Mouse (Mus musculus): ENCODE results near the gene Pglyrp3. TPM values are rescaled to one million over a fixed set of nuclear protein-coding genes. Genes with fewer than 3 reads are reported as not detected.
"Not testable (repeated sequence)": the region's sequence is repeated elsewhere in the genome, so short reads cannot be mapped to it uniquely, and the experiment has no call there.

The Pglyrp3 gene
- polyA plus RNA-seq (2015; fragmentation: Nextera tagmentation; extraction: Ambion mirVana), result 0.13 and 0.23 TPM in 2 replicates

DNA sequence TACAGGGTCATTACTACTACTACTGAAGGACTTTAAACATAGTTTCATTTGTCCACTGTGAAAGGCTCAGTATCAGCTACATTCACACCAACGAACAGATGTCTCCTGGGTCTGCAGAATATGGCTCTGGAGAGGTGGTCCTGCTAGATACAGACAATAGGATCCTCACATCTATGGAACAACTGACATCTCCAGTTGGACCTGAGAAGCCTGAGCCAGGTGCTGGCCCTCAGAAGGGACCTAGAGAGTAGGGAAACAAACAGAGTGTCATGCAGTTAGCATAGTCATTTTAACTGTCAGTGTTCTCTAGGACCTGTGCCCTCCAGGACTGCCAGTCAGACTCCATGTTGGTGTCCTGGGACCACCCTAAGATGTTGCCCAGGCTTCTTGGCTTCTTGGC is at the start of gene Pglyrp3:
Gene Pglyrp3, plus strand, starts transcription at position 301 of the 400 bp plus-strand sequence.
- Histone ChIP-seq H3K27me3 (no peaks in the 10 kb centered on the region), H3K4me1 (no peaks in the 10 kb centered on the region), H3K9me3 (no peaks in the 10 kb centered on the region)

DNA sequence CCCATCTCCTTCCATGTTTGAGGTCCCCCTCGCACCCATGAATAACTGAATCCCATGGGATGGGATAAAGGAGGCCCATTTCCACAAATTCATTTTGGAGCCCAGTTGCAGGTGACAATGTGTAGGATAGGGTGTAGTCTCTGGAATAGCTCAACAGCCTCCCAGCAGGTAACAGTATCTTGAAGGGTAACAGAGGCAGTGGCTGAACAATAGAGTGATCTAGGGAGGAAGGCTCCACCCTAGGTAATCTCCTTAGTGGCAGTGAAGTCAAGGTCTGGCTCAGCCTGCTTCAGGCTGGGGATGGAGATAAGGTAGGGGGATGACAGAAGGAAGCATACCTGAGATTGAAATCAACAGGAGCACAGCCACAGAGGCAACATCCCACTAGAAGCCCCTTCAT is 3.4 kb upstream of the Pglyrp3 start:
- Histone ChIP-seq H3K4me2 (replicated peaks) (no peak overlapping the region), H3K27ac (no peak overlapping the region), H3K9me3 (no peaks in the 10 kb centered on the region), H3K36me3 (no peaks in the 10 kb centered on the region), H3K9ac (no peak overlapping the region), H3K4me1 (no peaks in the 10 kb centered on the region), H3K4me3 (no peak overlapping the region), H3K27me3 (no peaks in the 10 kb centered on the region)
- ATAC-seq (ENCODE audit: low FRiP score, low read depth), result no peak
- 74% methylated on average over 1 of the region's 1 CpGs for WGBS

More for the DNA sequence above, at the start of gene Pglyrp3:
- ATAC-seq (ENCODE audit: low FRiP score, low read depth), result no peak
- 71% methylated on average over 1 of the region's 1 CpGs for WGBS
- Histone ChIP-seq H3K27ac (no peak within 1 kb of the TSS), H3K36me3 (no peaks in the 10 kb centered on the region), H3K9ac (no peak within 1 kb of the TSS), H3K4me3 (no peak within 1 kb of the TSS), H3K4me2 (replicated peaks) (no peak within 1 kb of the TSS)

DNA sequence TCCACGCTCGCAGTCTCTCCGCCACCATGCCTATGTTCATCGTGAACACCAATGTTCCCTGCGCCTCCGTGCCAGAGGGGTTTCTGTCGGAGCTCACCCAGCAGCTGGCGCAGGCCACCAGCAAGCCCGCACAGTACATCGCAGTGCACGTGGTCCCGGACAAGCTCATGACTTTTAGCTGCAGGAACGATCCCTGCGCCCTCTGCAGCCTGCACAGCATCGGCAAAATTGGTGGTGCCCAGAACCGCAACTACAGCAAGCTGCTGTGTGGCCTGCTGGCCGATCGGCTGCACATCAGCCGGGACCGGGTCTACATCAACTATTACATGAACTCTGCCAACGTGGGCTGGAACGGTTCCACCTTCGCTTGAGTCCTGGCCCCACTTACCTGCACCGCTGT is 10.2 kb downstream of the Pglyrp3 start:
- not testable (repeated sequence) for H3K4me3 ChIP-seq; H3K4me1 ChIP-seq; H3K9ac ChIP-seq; H3K27ac ChIP-seq; H3K9me3 ChIP-seq; H3K36me3 ChIP-seq; ATAC-seq (ENCODE audit: low FRiP score, low read depth); H3K27me3 ChIP-seq
- 59% methylated on average over 24 of the region's 24 CpGs for WGBS
- peak overlapping the region; percentile 35; the same call in 1 of the 2 replicates for H3K4me2 ChIP-seq (replicated peaks)

DNA sequence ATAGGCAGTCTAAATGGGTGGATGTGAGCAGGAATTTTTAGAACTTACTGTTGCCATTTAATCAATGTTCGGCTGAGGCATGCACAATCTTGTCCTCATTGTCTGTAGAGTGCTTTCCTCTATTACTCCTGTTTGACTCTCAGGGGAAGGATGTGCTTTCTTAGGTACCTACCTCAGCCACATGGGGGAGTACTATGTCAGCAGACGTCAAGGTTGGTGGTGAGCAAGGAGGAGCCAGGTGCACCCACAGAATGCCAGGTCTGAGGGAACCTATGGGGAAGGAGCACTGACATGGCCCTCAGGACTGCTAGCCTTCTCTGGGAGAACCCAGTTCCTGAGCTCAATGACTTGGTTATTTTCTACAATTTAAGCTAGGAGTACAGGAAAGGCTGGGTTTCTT is 18.8 kb downstream of the Pglyrp3 start:
- no peaks in the 10 kb centered on the region for H3K27me3 ChIP-seq
- no peak overlapping the region for H3K9ac ChIP-seq
- H3K4me2 ChIP-seq (replicated peaks), result no peak overlapping the region
- H3K4me3 ChIP-seq, result no peak overlapping the region
- ATAC-seq (ENCODE audit: low FRiP score, low read depth), result no peak
- H3K36me3 ChIP-seq, result no peaks in the 10 kb centered on the region
- H3K27ac ChIP-seq, result no peak overlapping the region
- H3K4me1 ChIP-seq, result no peaks in the 10 kb centered on the region
- H3K9me3 ChIP-seq, result no peaks in the 10 kb centered on the region
- 47% methylated on average over 2 of the region's 2 CpGs for WGBS

DNA sequence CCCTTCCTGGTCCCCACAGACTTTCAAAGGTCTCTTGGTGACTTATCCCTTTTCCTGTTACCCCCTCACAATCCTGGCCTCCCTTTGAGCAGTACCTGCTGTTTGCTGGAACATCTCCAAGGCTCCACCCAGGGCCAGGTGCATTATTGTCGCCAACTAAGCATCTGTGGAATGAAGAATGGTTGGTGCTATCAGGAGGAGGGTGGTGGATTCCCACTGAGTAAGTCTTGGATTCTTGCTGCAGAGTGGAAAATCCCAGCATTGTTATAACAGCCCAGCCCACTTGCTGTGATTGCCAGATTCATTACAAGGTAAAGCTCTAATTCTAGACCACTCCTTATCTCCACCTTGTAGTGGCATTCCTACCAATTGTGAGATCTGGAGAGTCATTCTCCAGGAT is 19.5 kb downstream of the Pglyrp3 start:
- no peak overlapping the region for H3K4me3 ChIP-seq
- WGBS, result 59% methylated on average over 1 of the region's 1 CpGs
- no peak for ATAC-seq (ENCODE audit: low FRiP score, low read depth)

DNA sequence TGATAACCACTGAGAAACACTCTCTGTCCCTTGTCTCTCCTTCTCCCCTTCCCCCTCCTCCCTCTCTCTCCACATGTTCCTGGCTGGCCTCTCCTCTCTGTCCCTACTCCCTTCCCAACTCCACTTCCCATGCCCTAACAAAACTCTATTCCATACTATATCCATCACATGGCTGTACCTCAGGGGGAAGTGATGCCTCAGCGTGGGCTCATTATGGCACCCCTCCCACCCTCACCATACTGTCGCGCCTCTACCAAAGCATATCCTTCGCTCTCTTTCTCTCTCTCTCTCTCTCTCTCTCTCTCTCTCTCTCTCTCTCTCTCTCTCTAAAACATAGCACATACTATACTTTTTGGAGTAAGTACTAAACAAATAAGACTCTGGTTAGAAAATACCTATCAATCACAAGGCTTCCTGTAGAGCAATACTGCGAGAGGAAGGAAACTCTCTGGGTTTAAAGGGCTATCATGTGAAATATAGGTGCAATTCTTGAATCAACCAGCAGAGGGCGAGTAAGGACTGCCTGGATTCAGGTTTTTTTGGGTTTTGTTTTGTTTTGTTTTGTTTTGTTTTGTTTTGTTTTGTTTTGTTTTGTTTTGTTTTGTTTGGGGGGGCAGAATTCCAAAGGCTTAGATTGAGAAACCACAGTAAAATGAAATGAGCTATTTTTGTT is 36.1 kb downstream of the Pglyrp3 start:
- no peak overlapping the region for H3K27ac ChIP-seq
- no peak overlapping the region for H3K4me3 ChIP-seq
- no peak overlapping the region for H3K9ac ChIP-seq
- 45% methylated on average over 6 of the region's 6 CpGs for WGBS
- H3K4me2 ChIP-seq (replicated peaks), result no peak overlapping the region
- no peaks in the 10 kb centered on the region for H3K36me3 ChIP-seq
- H3K9me3 ChIP-seq, result no peaks in the 10 kb centered on the region
- ATAC-seq (ENCODE audit: low FRiP score, low read depth), result no peak
- no peaks in the 10 kb centered on the region for H3K27me3 ChIP-seq
- H3K4me1 ChIP-seq, result no peaks in the 10 kb centered on the region

More for the DNA sequence above, 19.5 kb downstream of the Pglyrp3 start:
- no peak overlapping the region for H3K9ac ChIP-seq
- H3K4me2 ChIP-seq (replicated peaks), result no peak overlapping the region
- no peaks in the 10 kb centered on the region for H3K36me3 ChIP-seq
- no peaks in the 10 kb centered on the region for H3K4me1 ChIP-seq
- no peaks in the 10 kb centered on the region for H3K9me3 ChIP-seq
- no peaks in the 10 kb centered on the region for H3K27me3 ChIP-seq
- no peak overlapping the region for H3K27ac ChIP-seq

DNA sequence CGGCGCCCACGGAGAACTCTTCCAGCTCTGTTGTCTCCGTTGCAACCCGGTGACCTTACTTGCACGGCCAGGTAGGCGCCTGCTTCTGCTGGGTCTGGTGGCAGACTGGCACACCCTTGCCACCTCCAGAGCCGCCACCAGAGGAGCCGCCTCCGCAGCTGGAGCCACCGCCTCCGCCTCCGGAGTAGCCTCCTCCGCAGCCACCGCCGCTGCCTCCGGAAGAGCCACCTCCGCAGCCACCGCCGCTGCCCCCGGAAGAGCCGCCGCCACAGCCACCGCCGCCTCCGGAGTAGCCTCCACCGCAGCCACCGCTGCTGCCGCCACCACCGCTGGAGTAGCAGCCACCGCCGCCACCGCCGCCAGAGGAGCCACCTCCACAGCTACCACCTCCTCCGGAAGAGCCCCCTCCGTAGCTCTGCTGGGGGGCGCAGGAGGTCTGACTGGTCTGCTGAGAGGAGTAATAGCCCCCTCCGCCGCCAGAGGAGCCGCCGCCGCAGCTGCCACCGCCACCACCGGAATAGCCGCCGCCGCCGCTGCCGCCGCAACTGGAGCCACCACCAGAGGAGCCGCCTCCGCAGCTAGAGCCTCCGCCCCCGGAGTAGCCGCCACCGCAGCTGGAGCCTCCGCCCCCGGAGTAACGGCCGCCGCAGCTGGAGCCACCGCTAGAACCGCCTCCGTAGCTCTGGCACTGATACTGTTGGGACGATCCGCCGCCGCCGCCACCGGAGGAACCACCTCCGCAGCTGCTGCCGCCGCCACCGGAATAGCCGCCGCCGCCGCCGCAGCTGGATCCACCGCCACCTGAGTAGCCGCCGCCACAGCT is 66.3 kb downstream of the Pglyrp3 start:
- H3K4me1 ChIP-seq, result peaks cover 6% of the 10 kb centered on the region; the same call in 1 of the 2 replicates
- H3K36me3 ChIP-seq, result no peaks in the 10 kb centered on the region
- H3K4me2 ChIP-seq (replicated peaks), result peak overlapping the region; percentile 83
- ATAC-seq (ENCODE audit: low FRiP score, low read depth), result peak; percentile 81
- H3K9me3 ChIP-seq, result no peaks in the 10 kb centered on the region
- peak overlapping the region; percentile 78 for H3K9ac ChIP-seq
- WGBS, result under 1% methylated on average over 60 of the region's 82 CpGs
- H3K27ac ChIP-seq, result peak overlapping the region; percentile 85
- peak overlapping the region; percentile 71 for H3K4me3 ChIP-seq
- peaks cover 33% of the 10 kb centered on the region for H3K27me3 ChIP-seq

Small RNAs within 50 kb of the gene (microRNA-seq; reads per million reads assigned to microRNA genes)
- not detected for gene Gm23697
- gene Gm25145, result not detected

Other genes starting within 250 kb of the Pglyrp3 start
- gene Lor, start 68.6 kb downstream of the Pglyrp3 start, polyA plus RNA-seq (2015; fragmentation: Nextera tagmentation; extraction: Ambion mirVana), result 3.6 and 3.7 TPM in 2 replicates
- not detected in 2 replicates for gene Prr9, start 109.4 kb downstream of the Pglyrp3 start, polyA plus RNA-seq (2015; fragmentation: Nextera tagmentation; extraction: Ambion mirVana)
- not detected in 2 replicates for gene Lelp1, start 128.2 kb downstream of the Pglyrp3 start, polyA plus RNA-seq (2015; fragmentation: Nextera tagmentation; extraction: Ambion mirVana)
- 0.14 and 0.15 TPM in 2 replicates for gene Sprr2a1, start 201.2 kb downstream of the Pglyrp3 start, polyA plus RNA-seq (2015; fragmentation: Nextera tagmentation; extraction: Ambion mirVana)
- 4.4 and 5.1 TPM in 2 replicates for gene Sprr2a2, start 201.3 kb downstream of the Pglyrp3 start, polyA plus RNA-seq (2015; fragmentation: Nextera tagmentation; extraction: Ambion mirVana)